Mouse (Mus musculus): ENCODE data around the gene Serhl. TPM values are rescaled to one million over a fixed set of nuclear protein-coding genes. Genes with fewer than 3 reads are reported as not detected.

Serhl gene
- polyA plus RNA-seq, 1 experiment from 2014 or later: 50.5 TPM

- Histone ChIP-seq H3K4me1 (peaks cover 20% of the 10 kb centered on the region), H3K27ac (replicated peaks) (no peak overlapping the region), H3K4me3 (no peak overlapping the region), H3K27me3 (replicated peaks; ENCODE audit: low read depth, poor library complexity, severe bottlenecking) (no peaks in the 10 kb centered on the region), H3K9me3 (no peaks in the 10 kb centered on the region), H3K36me3 (replicated peaks) (peaks cover 83% of the 10 kb centered on the region)
- 97% methylated on average over 9 of the region's 9 CpGs for WGBS
- no peak for DNase-seq (ENCODE audit: low spot score)
Observed at GRCm38 (mm10) chr15:83159823-83160222, 70.5 kb downstream of the Serhl start.

GRCm38 (mm10) chr15:83160561-83160960 is 71.3 kb downstream of the Serhl start:
- DNase-seq (ENCODE audit: low spot score): no peak
- 0 out of 2 replicates have a peak overlapping the region, but pooled peaks have one; percentile 70 for H3K27ac ChIP-seq (replicated peaks)
- H3K36me3 ChIP-seq (replicated peaks): peaks cover 86% of the 10 kb centered on the region

GRCm38 (mm10) chr15:83161062-83161748 is 71.9 kb downstream of the Serhl start:
- Histone ChIP-seq H3K9me3 (no peaks in the 10 kb centered on the region), H3K4me1 (peaks cover 24% of the 10 kb centered on the region), H3K27me3 (replicated peaks; ENCODE audit: low read depth, poor library complexity, severe bottlenecking) (no peaks in the 10 kb centered on the region), H3K4me3 (no peak overlapping the region), H3K36me3 (replicated peaks) (peaks cover 86% of the 10 kb centered on the region), H3K27ac (replicated peaks) (peak overlapping the region; percentile 70)
- DNase-seq (ENCODE audit: low spot score): peak; percentile 24
- WGBS: 33% methylated on average over 10 of the region's 10 CpGs

More at GRCm38 (mm10) chr15:83160561-83160960, 71.3 kb downstream of the Serhl start:
- H3K9me3 ChIP-seq: no peaks in the 10 kb centered on the region
- H3K27me3 ChIP-seq (replicated peaks; ENCODE audit: low read depth, poor library complexity, severe bottlenecking): no peaks in the 10 kb centered on the region
- H3K4me3 ChIP-seq: no peak overlapping the region
- WGBS: 91% methylated on average over 4 of the region's 4 CpGs
- H3K4me1 ChIP-seq: peaks cover 25% of the 10 kb centered on the region

- H3K9me3 ChIP-seq: no peaks in the 10 kb centered on the region
- no peaks in the 10 kb centered on the region for H3K27me3 ChIP-seq (replicated peaks; ENCODE audit: low read depth, poor library complexity, severe bottlenecking)
- WGBS: 92% methylated on average over 4 of the region's 4 CpGs
- H3K4me3 ChIP-seq: no peak overlapping the region
- peak overlapping the region; percentile 70; the same call in 1 of the 2 replicates for H3K27ac ChIP-seq (replicated peaks)
- no peak for DNase-seq (ENCODE audit: low spot score)
- peaks cover 31% of the 10 kb centered on the region for H3K4me1 ChIP-seq
- peaks cover 82% of the 10 kb centered on the region for H3K36me3 ChIP-seq (replicated peaks)
Observed at GRCm38 (mm10) chr15:83162001-83162400, 72.7 kb downstream of the Serhl start.

- H3K27ac ChIP-seq (replicated peaks): no peak overlapping the region
- WGBS: 84% methylated on average over 11 of the region's 11 CpGs
- peaks cover 41% of the 10 kb centered on the region for H3K4me1 ChIP-seq
- DNase-seq (ENCODE audit: low spot score): no peak
- no peak overlapping the region for H3K4me3 ChIP-seq
- no peaks in the 10 kb centered on the region for H3K27me3 ChIP-seq (replicated peaks; ENCODE audit: low read depth, poor library complexity, severe bottlenecking)
- H3K36me3 ChIP-seq (replicated peaks): peaks cover 73% of the 10 kb centered on the region
- no peaks in the 10 kb centered on the region for H3K9me3 ChIP-seq
Observed at GRCm38 (mm10) chr15:83162818-83163485, 73.6 kb downstream of the Serhl start.

- H3K36me3 ChIP-seq (replicated peaks): peaks cover 52% of the 10 kb centered on the region
- WGBS: 66% methylated on average over 5 of the region's 5 CpGs
- H3K4me3 ChIP-seq: no peak overlapping the region
- no peaks in the 10 kb centered on the region for H3K9me3 ChIP-seq
- peak overlapping the region; percentile 30; the same call in 1 of the 2 replicates for H3K27ac ChIP-seq (replicated peaks)
- no peak for DNase-seq (ENCODE audit: low spot score)
- peaks cover 55% of the 10 kb centered on the region for H3K4me1 ChIP-seq
- H3K27me3 ChIP-seq (replicated peaks; ENCODE audit: low read depth, poor library complexity, severe bottlenecking): no peaks in the 10 kb centered on the region
Observed at GRCm38 (mm10) chr15:83164971-83165471, 75.7 kb downstream of the Serhl start.

GRCm38 (mm10) chr15:83165526-83166315 is 76.4 kb downstream of the Serhl start:
- Histone ChIP-seq H3K27ac (replicated peaks) (no peak overlapping the region), H3K9me3 (no peaks in the 10 kb centered on the region), H3K36me3 (replicated peaks) (peaks cover 45% of the 10 kb centered on the region), H3K27me3 (replicated peaks; ENCODE audit: low read depth, poor library complexity, severe bottlenecking) (no peaks in the 10 kb centered on the region), H3K4me3 (no peak overlapping the region), H3K4me1 (peaks cover 61% of the 10 kb centered on the region)
- 90% methylated on average over 13 of the region's 13 CpGs for WGBS
- DNase-seq (ENCODE audit: low spot score): no peak

Other genes starting within 250 kb of the Serhl start
- gene Tcf20, start 101.6 kb upstream of the Serhl start, polyA plus RNA-seq (2016; fragmentation: Nextera tagmentation; extraction: Ambion mirVana): 8.4 and 8.5 TPM in 2 replicates
- 2.4 and 2.6 TPM in 2 replicates for gene Nfam1, start 56.2 kb upstream of the Serhl start, polyA plus RNA-seq (2016; fragmentation: Nextera tagmentation; extraction: Ambion mirVana)
- gene Rrp7a, start 33.3 kb downstream of the Serhl start, polyA plus RNA-seq (2016; fragmentation: Nextera tagmentation; extraction: Ambion mirVana): 87.2 and 90.4 TPM in 2 replicates
- gene Poldip3, start 59.9 kb downstream of the Serhl start, polyA plus RNA-seq (2016; fragmentation: Nextera tagmentation; extraction: Ambion mirVana): 181 and 182 TPM in 2 replicates
- gene Cyb5r3, start 83.1 kb downstream of the Serhl start, polyA plus RNA-seq (2016; fragmentation: Nextera tagmentation; extraction: Ambion mirVana): 194 and 204 TPM in 2 replicates
- gene A4galt, start 162.3 kb downstream of the Serhl start, polyA plus RNA-seq (2016; fragmentation: Nextera tagmentation; extraction: Ambion mirVana): 0.34 and 0.77 TPM in 2 replicates

All from embryonic facial prominence, embryonic 10.5 days (tissue).